Mouse (Mus musculus) kidney, embryonic 15.5 days (tissue): Measurements from ENCODE around the gene Akap8l. TPM values are rescaled to one million over a fixed set of nuclear protein-coding genes. Genes with fewer than 3 reads are reported as not detected.

Experiments used
- ATAC-seq: fragments of 200-750 bp; cut with Nextera tagmentation; replicated peaks from 2 replicates; pipeline ENCODE4 v1.8.0; 2017; ENCODE audit warnings: moderate TSS enrichment; ENCODE audit not compliant: low FRiP score
- H3K27ac ChIP-seq: fragments of 300-500 bp; sonication (generic); 2 replicates; pipeline ENCODE4 v1.5.1; 2015; ENCODE audit warnings: mild to moderate bottlenecking, inconsistent platforms
- H3K27me3 ChIP-seq: fragments of 300-500 bp; sonication (generic); 2 replicates; pipeline ENCODE4 v1.6.1; 2015; ENCODE audit warnings: inconsistent platforms
- H3K36me3 ChIP-seq: fragments of 300-500 bp; sonication (generic); 2 replicates; pipeline ENCODE4 v1.6.1; 2015; ENCODE audit warnings: inconsistent platforms
- H3K4me1 ChIP-seq: fragments of 300-500 bp; sonication (generic); 2 replicates; pipeline ENCODE4 v1.6.1; 2015; ENCODE audit warnings: inconsistent platforms
- H3K4me2 ChIP-seq: fragments of 300-500 bp; sonication (generic); 2 replicates; pipeline ENCODE4 v1.6.1; 2015; ENCODE audit warnings: moderate library complexity, mild to moderate bottlenecking, inconsistent platforms
- H3K4me3 ChIP-seq: fragments of 300-500 bp; sonication (generic); replicated peaks from 2 replicates; pipeline ENCODE4 v1.5.1; 2015; ENCODE audit warnings: mild to moderate bottlenecking, inconsistent platforms
- H3K9ac ChIP-seq: fragments of 300-500 bp; sonication (generic); 2 replicates; pipeline ENCODE4 v1.6.1; 2015; ENCODE audit warnings: mild to moderate bottlenecking, inconsistent platforms
- H3K9me3 ChIP-seq: fragments of 300-500 bp; sonication (generic); replicated peaks from 2 replicates; pipeline ENCODE4 v1.6.1; 2016; ENCODE audit warnings: inconsistent platforms
- WGBS: fragments of 180-500 bp; shearing (Covaris S2); methylation state at CpG from one replicate; pipeline ENCODE4 v1.1.7; 2015; ENCODE audit warnings: mixed read lengths; 5-methylcytosine and 5-hydroxymethylcytosine counted together
- polyA plus RNA-seq: library from polyadenylated mRNA; unstranded; fragments of >200 nt; fragmentation: Nextera tagmentation; extraction: Ambion mirVana; gene quantifications from 2 replicates; pipeline ENCODE4 v1.2.1, GENCODE M21; 2015

Gene Akap8l
- polyA plus RNA-seq, 1 experiment from 2014 or later = 128 TPM

DNA sequence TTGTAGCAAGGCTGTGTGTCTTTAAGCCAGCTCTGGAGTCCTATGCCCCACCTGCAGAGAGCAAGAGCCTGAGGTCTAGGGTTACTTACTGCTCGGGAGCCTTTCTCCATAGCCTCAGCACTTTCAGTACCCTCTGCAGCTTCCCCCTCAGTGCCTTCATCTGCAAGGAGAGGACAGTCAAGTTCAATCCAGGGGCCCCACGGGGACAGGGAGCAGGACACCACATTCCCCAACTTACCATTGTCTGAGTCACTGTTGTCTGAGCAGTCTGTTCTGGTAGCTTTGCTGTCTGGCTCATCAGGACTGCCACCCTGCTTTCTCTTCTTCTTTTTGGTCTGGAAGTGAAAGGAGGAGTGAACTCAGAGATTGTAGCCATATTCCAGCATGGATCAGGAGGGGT is 14.5 kb downstream of the Akap8l start:
- H3K4me2 ChIP-seq = no peak overlapping the region
- H3K27ac ChIP-seq = no peak overlapping the region
- H3K27me3 ChIP-seq = no peaks in the 10 kb centered on the region
- H3K4me1 ChIP-seq = no peaks in the 10 kb centered on the region
- no peak overlapping the region for H3K4me3 ChIP-seq
- H3K9me3 ChIP-seq = no peaks in the 10 kb centered on the region
- H3K36me3 ChIP-seq = peaks cover 94% of the 10 kb centered on the region
- no peak overlapping the region for H3K9ac ChIP-seq
- WGBS = 75% methylated on average over 2 of the region's 2 CpGs
- ATAC-seq = no peak

DNA sequence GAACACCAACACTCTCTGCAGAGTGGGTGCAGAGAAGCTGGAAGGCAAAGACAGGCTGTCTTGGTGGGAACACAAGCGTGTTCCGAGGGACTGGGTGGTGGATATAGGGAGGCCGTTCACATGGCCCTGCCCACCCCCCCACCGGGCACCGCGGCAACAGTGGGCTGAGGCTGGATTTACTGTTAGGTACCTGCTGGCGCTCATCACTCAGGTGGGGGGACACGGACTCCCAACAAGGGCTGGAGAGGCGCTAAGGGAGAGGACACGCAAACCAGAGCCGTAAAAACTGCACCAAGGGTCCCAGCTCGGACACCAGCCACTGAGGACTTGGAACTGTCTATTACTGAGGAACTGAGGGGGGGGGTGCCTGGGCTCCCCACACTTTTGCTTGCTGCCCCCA is 15.5 kb downstream of the Akap8l start:
- no peak for ATAC-seq
- Histone ChIP-seq H3K9me3 (no peaks in the 10 kb centered on the region), H3K4me2 (no peak overlapping the region), H3K27ac (no peak overlapping the region), H3K27me3 (no peaks in the 10 kb centered on the region), H3K9ac (no peak overlapping the region), H3K4me3 (no peak overlapping the region), H3K4me1 (no peaks in the 10 kb centered on the region), H3K36me3 (peaks cover 95% of the 10 kb centered on the region)
- WGBS = 90% methylated on average over 12 of the region's 12 CpGs

DNA sequence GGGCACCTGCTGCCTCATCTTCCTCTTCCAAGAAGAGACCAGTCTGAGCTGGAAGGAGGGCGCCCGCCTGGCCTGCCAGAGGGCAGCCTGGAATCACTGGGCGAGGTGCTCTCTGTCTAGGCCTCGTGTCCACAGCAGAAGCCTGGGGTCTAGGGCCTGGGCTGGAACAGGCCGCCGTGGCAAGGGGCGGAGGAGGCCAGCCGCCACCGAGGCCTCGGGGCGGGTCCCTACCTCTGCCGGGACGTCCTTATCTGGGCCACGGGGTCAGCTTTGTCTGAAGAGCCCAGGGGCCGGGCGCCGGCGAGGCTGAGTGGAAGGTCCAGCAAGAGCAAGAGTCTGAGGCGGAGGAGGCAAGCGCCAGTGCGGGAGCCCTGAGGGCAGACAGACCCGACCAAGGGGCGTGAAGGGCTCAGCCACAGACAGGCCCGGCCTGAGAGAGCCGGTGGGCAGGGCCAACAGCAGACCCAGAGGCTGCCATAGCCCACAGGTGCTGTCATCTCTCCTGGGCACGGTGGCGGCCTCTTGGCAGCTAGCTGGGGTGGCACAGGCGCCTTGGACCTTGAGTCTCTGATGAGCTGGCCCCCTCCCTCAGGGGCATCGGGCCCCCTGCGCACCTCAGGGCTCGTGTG is 16.6 kb downstream of the Akap8l start:
- H3K4me1 ChIP-seq = no peaks in the 10 kb centered on the region
- H3K4me3 ChIP-seq = no peak overlapping the region
- peaks cover 94% of the 10 kb centered on the region for H3K36me3 ChIP-seq
- peak; percentile 60; the same call in 1 of the 2 replicates for ATAC-seq
- no peak overlapping the region for H3K9ac ChIP-seq
- H3K4me2 ChIP-seq = no peak overlapping the region
- no peak overlapping the region for H3K27ac ChIP-seq
- H3K9me3 ChIP-seq = no peaks in the 10 kb centered on the region
- H3K27me3 ChIP-seq = no peaks in the 10 kb centered on the region
- 88% methylated on average over 31 of the region's 31 CpGs for whole genome bisulfite sequencing

DNA sequence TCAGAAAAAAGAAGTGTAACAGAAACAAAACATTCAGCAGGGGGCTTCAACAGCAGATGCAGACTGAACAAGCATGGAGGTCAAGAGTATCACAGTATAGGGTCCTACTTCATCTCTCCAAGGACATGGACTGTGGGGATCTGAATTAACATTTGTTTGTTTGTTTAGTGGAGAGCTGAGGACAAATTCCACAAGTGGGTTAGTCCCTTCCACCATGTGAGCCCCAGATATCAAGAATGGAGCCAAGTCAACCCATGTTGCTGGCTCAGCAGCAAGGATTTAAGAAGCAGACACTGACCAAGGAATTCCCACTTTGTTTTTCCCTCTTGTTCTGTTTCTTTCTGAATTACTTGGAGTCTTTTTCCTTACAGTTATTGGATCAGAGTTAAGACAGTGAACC is 22.9 kb downstream of the Akap8l start:
- no peak overlapping the region for H3K4me3 ChIP-seq
- ATAC-seq = no peak
- peaks cover 90% of the 10 kb centered on the region for H3K36me3 ChIP-seq

DNA sequence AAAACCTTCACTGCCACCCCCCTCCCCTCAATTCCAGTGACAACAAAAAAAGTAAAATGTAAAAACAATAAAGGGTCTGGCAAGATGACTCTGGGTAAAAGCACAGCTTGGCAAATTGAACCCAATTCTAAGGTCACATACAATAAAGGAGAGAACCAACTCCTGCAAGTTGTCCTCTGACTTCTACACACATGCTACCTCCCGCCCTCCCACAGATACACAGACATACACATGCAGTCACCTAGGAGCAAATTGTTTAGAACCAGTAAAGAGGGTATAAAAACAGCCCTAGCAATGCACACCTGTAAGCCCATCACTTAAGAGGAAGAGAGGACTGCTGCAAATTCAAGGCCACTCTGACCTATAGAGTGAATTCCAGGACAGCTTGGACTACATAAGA is 27.6 kb downstream of the Akap8l start:
- no peak for ATAC-seq
- H3K4me1 ChIP-seq = peaks cover 32% of the 10 kb centered on the region
- H3K27ac ChIP-seq = no peak overlapping the region
- no peaks in the 10 kb centered on the region for H3K9me3 ChIP-seq
- no peak overlapping the region for H3K4me2 ChIP-seq
- no peak overlapping the region for H3K9ac ChIP-seq
- H3K4me3 ChIP-seq = no peak overlapping the region
- WGBS = 90% methylated on average over 1 of the region's 1 CpGs
- no peaks in the 10 kb centered on the region for H3K27me3 ChIP-seq
- peaks cover 59% of the 10 kb centered on the region for H3K36me3 ChIP-seq

More for the DNA sequence above, 22.9 kb downstream of the Akap8l start:
- Histone ChIP-seq H3K9me3 (no peaks in the 10 kb centered on the region), H3K27me3 (no peaks in the 10 kb centered on the region), H3K4me1 (peaks cover 5% of the 10 kb centered on the region; the same call in 1 of the 2 replicates), H3K9ac (no peak overlapping the region), H3K27ac (no peak overlapping the region), H3K4me2 (no peak overlapping the region)

DNA sequence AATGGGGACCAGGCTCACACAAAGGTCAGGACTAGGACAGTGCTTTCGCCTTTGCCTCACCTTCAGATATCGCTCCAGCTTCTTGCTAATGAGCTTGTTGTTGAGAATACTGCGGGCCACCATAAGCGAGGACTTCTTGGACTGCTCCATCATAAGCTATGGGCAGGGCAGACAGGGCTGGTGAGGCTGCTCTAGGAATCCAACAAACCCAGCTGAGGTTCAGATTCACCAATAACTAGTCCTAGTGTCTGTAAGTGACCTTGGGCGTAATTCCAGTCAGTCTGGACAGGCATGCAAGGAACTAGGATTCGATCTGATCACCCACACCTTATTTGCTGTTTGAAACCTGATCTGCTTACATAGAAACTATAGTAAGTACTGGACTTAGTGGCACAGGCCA is 28.6 kb downstream of the Akap8l start:
- ATAC-seq = no peak; the same call in 1 of the 2 replicates
- WGBS = 14% methylated on average over 6 of the region's 6 CpGs

DNA sequence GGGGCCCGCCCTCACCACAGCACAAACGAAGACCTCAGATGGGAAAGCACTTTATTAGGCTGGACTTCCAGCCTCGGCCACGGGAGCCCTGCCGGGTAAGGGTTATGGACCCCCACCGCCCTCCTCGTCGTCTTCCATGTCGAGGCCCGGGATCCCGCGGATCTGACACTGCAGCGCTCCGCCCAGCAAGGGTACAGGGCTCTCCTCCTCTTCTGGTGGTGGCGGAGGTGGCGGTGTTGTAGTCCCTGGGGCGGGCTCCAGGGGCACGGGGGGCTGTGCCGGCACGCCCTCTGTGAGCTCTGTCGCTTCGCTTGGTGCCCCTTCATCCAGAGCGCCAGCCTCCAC is 29.0 kb downstream of the Akap8l start:
- H3K4me2 ChIP-seq = peak overlapping the region; percentile 87
- peaks cover 32% of the 10 kb centered on the region for H3K4me1 ChIP-seq
- H3K27ac ChIP-seq = peak overlapping the region; percentile 99
- H3K27me3 ChIP-seq = no peaks in the 10 kb centered on the region
- peak overlapping the region; percentile 98 for H3K4me3 ChIP-seq
- peak overlapping the region; percentile 68 for H3K9ac ChIP-seq
- H3K36me3 ChIP-seq = peaks cover 59% of the 10 kb centered on the region
- peak; percentile 78 for ATAC-seq
- H3K9me3 ChIP-seq = no peaks in the 10 kb centered on the region
- WGBS = 0% methylated on average over 23 of the region's 23 CpGs

More for the DNA sequence above, 28.6 kb downstream of the Akap8l start:
- Histone ChIP-seq H3K4me2 (peak overlapping the region; percentile 87), H3K27ac (peak overlapping the region; percentile 99), H3K27me3 (no peaks in the 10 kb centered on the region), H3K4me1 (peaks cover 32% of the 10 kb centered on the region), H3K9ac (peak overlapping the region; percentile 68), H3K36me3 (peaks cover 59% of the 10 kb centered on the region), H3K9me3 (no peaks in the 10 kb centered on the region), H3K4me3 (peak overlapping the region; percentile 98)

DNA sequence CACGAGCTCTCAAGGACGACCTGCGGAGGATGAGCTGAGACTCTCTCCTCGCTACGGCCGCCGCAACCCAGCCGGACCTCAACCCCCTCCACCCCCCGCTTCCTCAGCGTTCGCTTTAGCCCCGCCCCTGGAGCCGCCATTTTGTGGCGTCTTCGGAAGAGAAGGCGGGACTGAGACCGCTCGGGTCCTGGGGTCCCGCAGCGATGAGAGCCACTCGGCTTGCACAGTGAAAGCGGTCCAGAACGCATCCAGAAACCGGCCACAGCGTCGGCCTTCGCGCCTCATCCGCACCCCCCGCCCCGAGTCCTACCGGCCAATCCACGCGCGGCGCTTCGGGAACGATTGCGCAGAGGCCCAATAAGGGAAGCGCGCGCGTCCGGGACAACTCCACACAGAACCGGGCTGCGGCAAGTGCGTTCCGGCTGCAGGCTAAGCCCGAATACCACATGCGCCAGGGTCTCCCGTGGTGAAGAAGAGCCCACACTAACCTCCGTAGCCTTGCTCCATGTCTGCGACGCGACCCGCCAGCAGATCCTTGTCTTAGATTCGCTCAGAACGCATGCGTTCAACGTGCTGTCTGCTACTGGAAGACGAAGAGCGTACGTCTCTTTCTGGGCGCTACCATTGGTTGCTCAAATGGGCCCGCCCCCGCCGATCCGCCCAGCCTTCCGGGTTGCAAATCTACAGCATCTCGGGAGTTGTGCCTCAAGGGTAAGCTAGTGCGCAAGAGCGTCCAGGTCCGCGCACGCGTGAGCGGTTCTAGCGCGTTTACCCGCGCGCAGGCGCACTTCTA is 29.6 kb downstream of the Akap8l start, which contains the start of gene Akap8:
TSS of gene Akap8 (minus strand) at position 642 of the 793 bp plus-strand sequence.
- H3K4me1 ChIP-seq = peaks cover 32% of the 10 kb centered on the region
- H3K4me2 ChIP-seq = peak within 1 kb of the TSS; percentile 87
- no peaks in the 10 kb centered on the region for H3K9me3 ChIP-seq
- H3K4me3 ChIP-seq = peak within 1 kb of the TSS; percentile 98
- WGBS = under 1% methylated on average over 81 of the region's 83 CpGs
- H3K9ac ChIP-seq = peak within 1 kb of the TSS; percentile 92
- no peaks in the 10 kb centered on the region for H3K27me3 ChIP-seq
- H3K36me3 ChIP-seq = peaks cover 59% of the 10 kb centered on the region
- H3K27ac ChIP-seq = peak within 1 kb of the TSS; percentile 99
- peak; percentile 97 for ATAC-seq

DNA sequence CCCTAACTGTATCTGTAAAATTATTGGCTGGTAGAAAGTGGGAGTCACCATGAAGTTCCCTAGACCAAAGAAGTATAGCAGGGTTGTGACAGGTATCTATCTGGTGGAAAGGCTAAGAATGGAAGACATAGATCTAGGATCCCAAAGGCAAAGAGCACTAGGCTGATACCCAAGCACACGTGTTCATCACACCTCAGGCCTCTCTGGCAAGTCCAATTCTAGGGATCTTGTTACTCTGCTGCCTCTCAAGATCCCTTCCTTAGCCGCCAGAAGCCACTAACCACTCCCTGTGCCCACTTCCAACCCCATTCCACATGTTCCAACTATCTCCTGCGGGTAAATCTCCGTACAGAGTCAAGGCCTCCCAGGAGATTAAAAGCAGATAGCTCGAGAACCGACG is 30.5 kb downstream of the Akap8l start:
- H3K4me3 ChIP-seq = peak overlapping the region; percentile 98
- 0% methylated on average over 7 of the region's 7 CpGs for WGBS
- peaks cover 32% of the 10 kb centered on the region for H3K4me1 ChIP-seq
- H3K36me3 ChIP-seq = peaks cover 59% of the 10 kb centered on the region
- H3K4me2 ChIP-seq = peak overlapping the region; percentile 87
- H3K27ac ChIP-seq = peak overlapping the region; percentile 99
- no peak for ATAC-seq
- H3K9me3 ChIP-seq = no peaks in the 10 kb centered on the region
- H3K9ac ChIP-seq = peak overlapping the region; percentile 92
- no peaks in the 10 kb centered on the region for H3K27me3 ChIP-seq

DNA sequence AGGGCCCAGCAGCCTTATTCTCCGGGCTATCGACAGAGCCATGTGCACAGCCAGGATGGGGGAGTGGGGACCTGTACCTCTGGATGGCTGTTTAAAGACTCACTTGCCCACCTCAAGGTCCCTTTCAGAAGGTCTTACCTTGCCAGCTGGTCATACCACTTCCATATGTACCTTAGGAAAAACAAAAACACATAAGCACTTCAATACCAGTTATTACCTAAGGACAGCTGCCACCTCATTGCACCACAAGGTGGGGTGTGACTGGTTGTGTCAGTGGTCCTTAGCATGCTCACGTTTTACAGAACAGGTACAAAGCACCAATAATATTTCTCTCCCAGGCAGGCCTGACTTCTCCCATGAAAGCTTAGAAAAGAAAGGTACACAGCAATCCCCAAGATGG is 32.7 kb downstream of the Akap8l start:
- no peak for ATAC-seq
- H3K9me3 ChIP-seq = no peaks in the 10 kb centered on the region
- peaks cover 29% of the 10 kb centered on the region for H3K4me1 ChIP-seq
- H3K4me3 ChIP-seq = no peak overlapping the region
- H3K27ac ChIP-seq = no peak overlapping the region
- peaks cover 62% of the 10 kb centered on the region for H3K36me3 ChIP-seq
- H3K27me3 ChIP-seq = no peaks in the 10 kb centered on the region
- H3K9ac ChIP-seq = no peak overlapping the region
- 84% methylated on average over 3 of the region's 3 CpGs for WGBS
- H3K4me2 ChIP-seq = no peak overlapping the region

DNA sequence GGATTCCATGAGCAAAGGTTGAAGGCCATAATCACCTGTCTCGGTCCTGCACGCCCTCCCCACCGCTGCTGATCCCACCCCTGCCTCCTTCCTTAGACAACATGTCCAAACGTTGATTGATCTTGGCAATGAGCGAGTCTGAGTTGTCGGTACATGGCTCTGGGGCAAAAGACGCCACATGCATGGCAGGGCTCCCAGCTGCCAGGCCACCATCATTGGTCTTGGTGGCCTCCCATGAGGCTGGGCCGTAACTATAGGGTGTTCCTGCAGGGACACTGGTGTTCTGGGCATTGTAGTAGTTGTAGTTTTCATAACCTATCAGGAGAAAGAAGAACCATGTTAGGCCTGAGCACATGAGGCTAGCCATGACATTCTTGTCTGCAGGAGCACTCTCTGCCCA is 33.4 kb downstream of the Akap8l start:
- Histone ChIP-seq H3K36me3 (peaks cover 66% of the 10 kb centered on the region), H3K9me3 (no peaks in the 10 kb centered on the region), H3K4me1 (peaks cover 22% of the 10 kb centered on the region), H3K9ac (no peak overlapping the region), H3K4me3 (no peak overlapping the region), H3K27me3 (no peaks in the 10 kb centered on the region), H3K27ac (no peak overlapping the region), H3K4me2 (no peak overlapping the region)
- ATAC-seq = no peak
- 93% methylated on average over 8 of the region's 8 CpGs for WGBS

DNA sequence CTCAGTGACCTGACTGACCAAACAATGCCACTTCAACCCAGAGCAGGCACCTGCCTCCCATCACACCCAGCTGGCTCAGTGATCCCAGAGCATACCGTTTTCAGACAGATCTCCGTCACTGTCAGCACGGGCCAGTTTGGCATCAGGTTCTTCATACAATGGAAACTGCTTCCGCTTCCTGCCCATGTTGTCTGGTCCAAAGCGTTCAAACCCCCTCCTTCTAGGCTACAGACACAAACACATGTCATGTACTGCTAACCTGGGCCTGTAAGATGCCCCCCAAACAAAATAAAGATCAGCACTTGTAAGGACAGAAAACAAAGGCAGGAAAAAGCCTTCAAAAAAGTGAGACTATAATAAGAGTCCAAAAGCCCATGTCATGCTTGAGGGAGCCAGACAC is 34.8 kb downstream of the Akap8l start:
- 93% methylated on average over 5 of the region's 5 CpGs for WGBS
- Histone ChIP-seq H3K27ac (no peak overlapping the region), H3K36me3 (peaks cover 81% of the 10 kb centered on the region), H3K9ac (no peak overlapping the region), H3K4me1 (peaks cover 19% of the 10 kb centered on the region), H3K9me3 (no peaks in the 10 kb centered on the region), H3K4me3 (no peak overlapping the region), H3K27me3 (no peaks in the 10 kb centered on the region), H3K4me2 (no peak overlapping the region)
- no peak for ATAC-seq
